Mouse (Mus musculus): ENCODE measurements at regions not wholly inside any gene's neighbourhood (a gene's known extent, or its start where the extent isn't known, plus 50 kb on each side); places are given as distances from the start of the nearest gene placed in this dataset.

DNA sequence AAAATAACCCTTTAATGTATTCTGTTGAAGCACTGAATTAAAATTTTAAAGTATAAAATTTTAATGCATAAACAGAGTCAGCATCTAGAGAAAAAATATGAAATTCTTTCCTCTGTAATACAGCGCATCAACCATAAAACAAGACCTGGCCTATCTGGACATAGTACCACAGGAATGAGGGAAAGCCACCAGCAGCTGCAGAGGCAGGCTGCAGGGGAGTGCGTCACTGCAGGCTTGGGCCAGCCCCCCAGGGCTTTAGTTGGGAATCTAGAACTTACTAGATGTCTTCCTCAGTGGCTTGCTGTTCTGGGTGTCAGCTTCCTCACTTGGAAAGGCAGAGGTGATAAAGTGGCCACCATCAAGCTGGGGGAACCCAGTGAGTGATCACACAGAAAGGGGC lies 116.2 kb upstream of the Tmem108 start:
- TF ChIP-seq MAX (IDR thresholded peaks at IDR 0.05) (no peak), CTCF (IDR thresholded peaks at IDR 0.05; ENCODE audit: control insufficient read depth, insufficient read depth, insufficient read length) (no peak), USF1 (IDR thresholded peaks at IDR 0.05; ENCODE audit: low read depth) (no peak), MYOD1 (IDR thresholded peaks at IDR 0.05; ENCODE audit: control insufficient read depth, insufficient read length, low read depth) (no peak)

All from C2C12 (cell line).